Mouse (Mus musculus) heart, adult 2 months (tissue): ENCODE results near the gene Epha2.

Source experiments
- CTCF ChIP-seq: fragments of 200-600 bp; IDR thresholded peaks from 2 replicates; pipeline ENCODE4 v1.8.1; 2022; ENCODE audit warnings: antibody characterized with exemption, mild to moderate bottlenecking, moderate library complexity
- EP300 ChIP-seq: fragments of 200-500 bp; IDR thresholded peaks from 2 replicates; pipeline ENCODE4 v1.6.1; 2011; ENCODE audit warnings: low read depth, low read length, control low read depth; ENCODE audit not compliant: insufficient read depth

- TF ChIP-seq CTCF, result no peak
- no peak for TF ChIP-seq EP300
Measured at GRCm38 (mm10) chr4:141337986-141338385, 36.9 kb downstream of the Epha2 start.
